Mouse (Mus musculus) megakaryocyte-erythroid progenitor cell, adult 5-6 weeks (primary cell): ENCODE data around the gene Galnt10. TPM values are rescaled to one million over a fixed set of nuclear protein-coding genes. Genes with fewer than 3 reads are reported as not detected.

Experiments
- ATAC-seq: replicated peaks from 2 replicates; pipeline ENCODE4 v1.8.0; 2016; ENCODE audit warnings: mild to moderate bottlenecking, inconsistent platforms; ENCODE audit not compliant: severe bottlenecking, poor library complexity, low FRiP score, low TSS enrichment
- total RNA-seq, 2 experiments: library from RNA; stranded (forward) in 1 of 2; stranded (reverse) in 1 of 2; fragments of 200-1000, 215-1000 nt in 1 of 2; fragments of >200 nt in 1 of 2; fragmentation: Nextera tagmentation in 1 of 2; gene quantifications; 2 replicates each; pipeline ENCODE4 v1.2.3; 2014 to 2017

Galnt10 gene
- total RNA-seq, 2 experiments from 2014 or later: 14.3 to 15.4 TPM

GRCm38 (mm10) chr11:57633975-57634585, 11.2 kb upstream of the Galnt10 start:
- ATAC-seq: no peak

- no peak for ATAC-seq
These were observed 10.1 kb upstream of the Galnt10 start for GRCm38 (mm10) chr11:57635148-57635547.

- no peak for ATAC-seq
These were observed 1.6 kb upstream of the Galnt10 start for GRCm38 (mm10) chr11:57643691-57644090.

GRCm38 (mm10) chr11:57644245-57645017, 811 bp upstream of the Galnt10 start:
- ATAC-seq: peak; percentile 15

- no peak for ATAC-seq
These were observed 605 bp downstream of the Galnt10 start for GRCm38 (mm10) chr11:57645847-57646246.

- ATAC-seq: no peak
These were observed 1.2 kb downstream of the Galnt10 start for GRCm38 (mm10) chr11:57646416-57646815.

GRCm38 (mm10) chr11:57646940-57647339, 1.7 kb downstream of the Galnt10 start:
- ATAC-seq: no peak

GRCm38 (mm10) chr11:57647446-57647845, 2.2 kb downstream of the Galnt10 start:
- ATAC-seq: no peak

- no peak for ATAC-seq
These were observed 3.1 kb downstream of the Galnt10 start for GRCm38 (mm10) chr11:57648196-57648800.

GRCm38 (mm10) chr11:57649269-57649668, 4.0 kb downstream of the Galnt10 start:
- ATAC-seq: no peak

GRCm38 (mm10) chr11:57649671-57650070, 4.4 kb downstream of the Galnt10 start:
- no peak for ATAC-seq

- ATAC-seq: no peak
These were observed 5.6 kb downstream of the Galnt10 start for GRCm38 (mm10) chr11:57650867-57651266.

- ATAC-seq: peak; percentile 64
These were observed 6.1 kb downstream of the Galnt10 start for GRCm38 (mm10) chr11:57651281-57651810.

- no peak for ATAC-seq
These were observed 7.1 kb downstream of the Galnt10 start for GRCm38 (mm10) chr11:57652206-57652922.

- no peak for ATAC-seq
These were observed 7.8 kb downstream of the Galnt10 start for GRCm38 (mm10) chr11:57652923-57653660.

GRCm38 (mm10) chr11:57653796-57654195, 8.6 kb downstream of the Galnt10 start:
- ATAC-seq: no peak

- no peak for ATAC-seq
These were observed 9.1 kb downstream of the Galnt10 start for GRCm38 (mm10) chr11:57654386-57654785.

GRCm38 (mm10) chr11:57654977-57655397, 9.7 kb downstream of the Galnt10 start:
- ATAC-seq: peak; percentile 79

GRCm38 (mm10) chr11:57655669-57656325, 10.6 kb downstream of the Galnt10 start:
- ATAC-seq: no peak
